ENCODE assay signal across 10 mouse cellular contexts in genomic region chr4:97582796-97583430, GRCm38 (mm10).
DNase-seq lines count a peak whose midpoint lies in the region; ATAC-seq and TF ChIP-seq lines count a peak whose summit lies in the region.
"Had no signal": no experiment of that assay in that cellular context is flagged by ENCODE, and none has a peak within 500 bp of the region (broad histone marks: within the 10 kb centered on the region; RNA-seq: fewer than 3 reads in every experiment).

No protein-coding gene starts in this region.

- H3K9me3 ChIP-seq in stomach, embryonic 14.5 days (ENCODE audit: control insufficient read depth, low read depth, low read length) = no peaks in the 10 kb centered on the region
- no peaks in the 10 kb centered on the region for H3K9me3 ChIP-seq in stomach, postnatal 0 days (ENCODE audit: control insufficient read depth, low read length)
- no peaks in the 10 kb centered on the region for H3K9me3 ChIP-seq in limb, embryonic 13.5 days

- TF ChIP-seq CTCF in gastrocnemius, adult 2 months (IDR thresholded peaks at IDR 0.05) = no peak
- TF ChIP-seq CTCF in stomach, postnatal 0 days (IDR thresholded peaks at IDR 0.05; ENCODE audit: low read depth) = no peak

- 0 out of 2 replicates have a peak, but pooled peaks cover 4% of the 10 kb centered on the region for H3K4me1 ChIP-seq in stomach, embryonic 14.5 days (ENCODE audit: control insufficient read depth, insufficient read depth, low read length)
- no peaks in the 10 kb centered on the region for H3K4me1 ChIP-seq in stomach, postnatal 0 days (replicated peaks; ENCODE audit: control insufficient read depth, insufficient read depth)
- peaks cover 45% of the 10 kb centered on the region for H3K4me1 ChIP-seq in limb, embryonic 13.5 days

- intact Hi-C loops in gastrocnemius, adult 2 months (cut with DNase I) = no loop called here
- intact Hi-C loops in gastrocnemius, postnatal 14 days (cut with DNase I; ENCODE audit: low total_unique reads) = loop anchor here (5.0 kb wide), 1 partner anchor 164 kb away; no protein-coding TSS in a partner anchor

- 70% methylated on average over 15 of the region's 15 CpGs for WGBS in stomach, embryonic 14.5 days
- WGBS in stomach, postnatal 0 days = 74% methylated on average over 15 of the region's 15 CpGs
- WGBS in limb, embryonic 13.5 days = 41% methylated on average over 15 of the region's 15 CpGs

- no peak overlapping the region for H3K9ac ChIP-seq in stomach, embryonic 14.5 days (replicated peaks; ENCODE audit: low read depth, low read length)
- no peak overlapping the region for H3K9ac ChIP-seq in stomach, postnatal 0 days (ENCODE audit: low read length)
- no peak overlapping the region for H3K9ac ChIP-seq in limb, embryonic 13.5 days

- H3K27ac ChIP-seq in gastrocnemius, adult 2 months = peak overlapping the region; percentile 55
- H3K27ac ChIP-seq in stomach, embryonic 14.5 days (ENCODE audit: low read length) = 0 out of 2 replicates have a peak overlapping the region, but pooled peaks have one; percentile 22
- no peak overlapping the region for H3K27ac ChIP-seq in stomach, postnatal 0 days (replicated peaks)
- H3K27ac ChIP-seq in limb, embryonic 13.5 days = no peak overlapping the region

- no peak for ATAC-seq in stomach, embryonic 14.5 days (ENCODE audit: insufficient number of reproducible peaks, insufficient read depth, low FRiP score, low read depth)
- no peak for ATAC-seq in stomach, postnatal 0 days (ENCODE audit: low FRiP score, low TSS enrichment)
- no peak for ATAC-seq in limb, embryonic 13.5 days (ENCODE audit: low FRiP score, low read depth)

- H3K36me3 ChIP-seq in stomach, embryonic 14.5 days (ENCODE audit: control insufficient read depth, insufficient read depth, low read length) = no peaks in the 10 kb centered on the region
- no peaks in the 10 kb centered on the region for H3K36me3 ChIP-seq in stomach, postnatal 0 days (ENCODE audit: control insufficient read depth, insufficient read depth, low read length)
- H3K36me3 ChIP-seq in limb, embryonic 13.5 days = no peaks in the 10 kb centered on the region

- H3K4me2 ChIP-seq in stomach, embryonic 14.5 days (replicated peaks; ENCODE audit: low read depth, low read length) = no peak overlapping the region
- H3K4me2 ChIP-seq in stomach, postnatal 0 days (replicated peaks; ENCODE audit: low read depth) = no peak overlapping the region
- H3K4me2 ChIP-seq in limb, embryonic 13.5 days (replicated peaks) = peak overlapping the region; percentile 50

- no peak for TF ChIP-seq EP300 in stomach, postnatal 0 days (optimal IDR thresholded peaks at IDR 0.05)

- H3K27me3 ChIP-seq in stomach, embryonic 14.5 days (ENCODE audit: control insufficient read depth, insufficient read depth, low read length) = no peaks in the 10 kb centered on the region
- H3K27me3 ChIP-seq in stomach, postnatal 0 days (ENCODE audit: control insufficient read depth, insufficient read depth, low read length) = no peaks in the 10 kb centered on the region
- peaks cover 21% of the 10 kb centered on the region for H3K27me3 ChIP-seq in limb, embryonic 13.5 days

- H3K4me3 ChIP-seq in gastrocnemius, adult 2 months = peak overlapping the region; percentile 62
- no peak overlapping the region for H3K4me3 ChIP-seq in stomach, embryonic 14.5 days (ENCODE audit: low read depth, low read length)
- H3K4me3 ChIP-seq in stomach, postnatal 0 days (ENCODE audit: low read depth, low read length) = no peak overlapping the region
- H3K4me3 ChIP-seq in limb, embryonic 13.5 days = peak overlapping the region; percentile 20

- no peak for DNase-seq in gastrocnemius, adult 2 months
- no peak for DNase-seq in gastrocnemius, postnatal 25 days
- no peak for DNase-seq in stomach, postnatal 0 days (ENCODE audit: low spot score)
- DNase-seq in urinary bladder, postnatal 36 days (ENCODE audit: low spot score in 2 of 2) = no peak
- DNase-seq in gastrocnemius, postnatal 14 days = no peak
- no peak for DNase-seq in adrenal gland, adult 18-20 months (ENCODE audit: low spot score in 2 of 2)
- DNase-seq: cerebellum, adult 11-12 months; left cerebral cortex, postnatal 4 days had no signal

Comparison
In these comparisons a context has a peak if more than half of its experiments do, and no peak if none do; other contexts are left out.
1. H3K27ac ChIP-seq: peak in gastrocnemius, adult 2 months (single experiment) and stomach, embryonic 14.5 days (single experiment); none in stomach, postnatal 0 days (single experiment) and limb, embryonic 13.5 days (single experiment).
2. H3K4me3 ChIP-seq: peak in gastrocnemius, adult 2 months (single experiment) and limb, embryonic 13.5 days (single experiment); none in stomach, embryonic 14.5 days (single experiment) and stomach, postnatal 0 days (single experiment).